Mouse (Mus musculus): ENCODE results near the gene Ptprc.

GRCm38 (mm10) chr1:138123866-138124265 is 51.6 kb downstream of the Ptprc start:
- no peak for TF ChIP-seq CTCF (conservative IDR thresholded peaks at IDR 0.05; ENCODE audit: insufficient read depth, insufficient read length, low read depth, low read length)
- TF ChIP-seq POLR2A (IDR thresholded peaks at IDR 0.05; ENCODE audit: low read depth, low read length): no peak

Data from kidney, adult 2 months (tissue).